Mouse (Mus musculus) spleen, adult 18-20 months (tissue): Measurements from ENCODE around the gene March4.

ENCODE experiments used
- DNase-seq, 2 experiments: peaks; one replicate each; pipeline ENCODE4 v3.0.0; 2022; ENCODE audit warnings: mixed read lengths in 2 of 2

The March4 gene

GRCm38 (mm10) chr1:72529192-72529591, 7.5 kb downstream of the March4 start:
- DNase-seq = no peak

GRCm38 (mm10) chr1:72523601-72524000, 13.1 kb downstream of the March4 start:
- no peak for DNase-seq

- no peak for DNase-seq
Observed at GRCm38 (mm10) chr1:72510778-72511520, 25.8 kb downstream of the March4 start.

GRCm38 (mm10) chr1:72509551-72509950, 27.2 kb downstream of the March4 start:
- no peak for DNase-seq

- no peak for DNase-seq
Observed at GRCm38 (mm10) chr1:72507670-72508069, 29.1 kb downstream of the March4 start.

- no peak for DNase-seq
Observed at GRCm38 (mm10) chr1:72506202-72506601, 30.5 kb downstream of the March4 start.

GRCm38 (mm10) chr1:72497609-72498008, 39.1 kb downstream of the March4 start:
- no peak for DNase-seq

- no peak for DNase-seq
Observed at GRCm38 (mm10) chr1:72493454-72493853, 43.3 kb downstream of the March4 start.

GRCm38 (mm10) chr1:72492666-72493065, 44.1 kb downstream of the March4 start:
- DNase-seq = no peak

- DNase-seq = no peak
Observed at GRCm38 (mm10) chr1:72491307-72491706, 45.4 kb downstream of the March4 start.

GRCm38 (mm10) chr1:72490801-72491200, 45.9 kb downstream of the March4 start:
- DNase-seq = no peak

- DNase-seq = no peak
Observed at GRCm38 (mm10) chr1:72490193-72490592, 46.5 kb downstream of the March4 start.

GRCm38 (mm10) chr1:72476594-72476993, 60.1 kb downstream of the March4 start:
- DNase-seq = no peak

GRCm38 (mm10) chr1:72469075-72469474, 67.7 kb downstream of the March4 start:
- no peak for DNase-seq

- no peak for DNase-seq
Observed at GRCm38 (mm10) chr1:72468466-72469003, 68.2 kb downstream of the March4 start.

GRCm38 (mm10) chr1:72464926-72465583, 71.7 kb downstream of the March4 start:
- no peak for DNase-seq

- DNase-seq = no peak
Observed at GRCm38 (mm10) chr1:72462516-72462915, 74.2 kb downstream of the March4 start.

- no peak for DNase-seq
Observed at GRCm38 (mm10) chr1:72457652-72458051, 79.1 kb downstream of the March4 start.

- DNase-seq = no peak
Observed at GRCm38 (mm10) chr1:72455923-72456322, 80.8 kb downstream of the March4 start.

GRCm38 (mm10) chr1:72454733-72455201, 82.0 kb downstream of the March4 start:
- DNase-seq = no peak

GRCm38 (mm10) chr1:72452839-72453238, 83.9 kb downstream of the March4 start:
- no peak for DNase-seq

GRCm38 (mm10) chr1:72450790-72451189, 85.9 kb downstream of the March4 start:
- DNase-seq = no peak

GRCm38 (mm10) chr1:72449752-72450151, 87.0 kb downstream of the March4 start:
- no peak for DNase-seq

GRCm38 (mm10) chr1:72442747-72443146, 94.0 kb downstream of the March4 start:
- DNase-seq = no peak
